Mouse (Mus musculus): ENCODE measurements around the gene Cacna1c. TPM values are rescaled to one million over a fixed set of nuclear protein-coding genes. Genes with fewer than 3 reads are reported as not detected.

Gene Cacna1c
- polyA plus RNA-seq, 1 experiment: 3.0 TPM

- DNase-seq (ENCODE audit: low read depth): no peak
Observed at GRCm38 (mm10) chr6:118749285-118749684, 446.9 kb downstream of the Cacna1c start.

DNA sequence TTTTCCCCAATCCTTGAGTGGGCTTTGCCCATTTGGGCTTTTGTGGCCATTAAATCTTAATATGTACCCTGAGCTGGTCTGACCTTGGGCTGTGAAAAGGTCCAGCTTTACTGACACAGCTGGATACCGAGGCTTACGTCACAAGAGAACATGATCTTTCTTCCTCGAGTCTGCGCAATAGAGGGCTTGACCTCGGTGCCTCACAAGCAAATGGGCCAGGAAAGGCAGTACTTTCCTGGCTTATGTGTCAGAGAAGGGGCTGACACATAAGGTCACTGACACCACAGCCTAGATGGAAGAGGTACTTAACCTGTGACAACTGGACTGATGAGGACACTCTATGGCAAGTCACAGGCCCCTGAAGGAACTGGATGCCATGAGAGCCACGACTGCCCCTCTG lies 453.5 kb downstream of the Cacna1c start:
- DNase-seq (ENCODE audit: low read depth): no peak

DNA sequence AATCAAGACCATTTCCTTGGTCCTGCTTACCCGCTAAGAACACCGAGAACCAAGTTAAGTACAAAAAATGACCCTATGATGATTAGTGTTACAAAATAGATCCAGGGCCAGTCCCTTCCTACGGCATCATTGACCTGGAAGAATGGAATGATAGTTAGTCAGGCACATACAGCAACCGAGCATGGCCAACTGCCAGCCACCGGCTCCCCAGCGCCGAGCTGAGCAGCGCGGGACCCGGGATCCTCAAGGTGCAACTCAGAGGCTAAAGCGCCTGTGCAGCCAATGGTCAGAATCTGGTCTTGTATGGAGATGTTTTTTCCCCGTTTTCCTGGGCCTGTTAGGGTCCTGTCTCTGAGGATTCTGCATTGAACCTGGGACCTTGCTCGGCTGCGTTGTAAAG lies 454.4 kb downstream of the Cacna1c start:
- no peak for DNase-seq (ENCODE audit: low read depth)

DNA sequence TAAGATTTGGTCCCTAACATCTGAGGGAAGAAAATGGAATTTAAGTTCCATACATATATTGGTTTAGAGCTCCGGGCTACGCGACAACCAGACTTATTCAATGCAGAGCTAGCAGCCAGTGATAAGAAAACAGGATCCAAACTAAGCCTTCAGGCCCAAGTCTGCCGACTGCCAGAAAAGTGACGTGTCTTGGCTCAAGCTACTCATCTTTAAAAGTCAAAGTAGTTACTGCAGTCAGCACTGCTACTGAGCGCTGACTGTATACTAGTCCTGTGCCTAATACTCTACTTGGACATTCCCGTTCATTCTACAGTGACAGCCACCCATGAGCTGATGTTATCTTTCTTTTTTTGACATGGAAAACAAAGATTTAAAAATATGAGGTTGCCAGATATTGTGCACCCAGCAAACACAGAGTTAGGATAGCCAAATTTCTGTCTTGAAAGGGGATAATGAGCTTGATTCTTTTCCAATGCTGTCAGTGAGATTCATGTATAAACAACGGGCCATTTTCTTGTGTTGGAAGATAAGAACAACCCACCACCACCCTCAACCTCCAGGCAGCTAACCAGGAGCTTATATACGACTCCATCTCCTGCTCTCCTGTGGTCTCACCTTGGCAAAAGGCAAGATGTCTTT lies 456.1 kb downstream of the Cacna1c start:
- DNase-seq (ENCODE audit: low read depth): no peak

- DNase-seq (ENCODE audit: low read depth): no peak
Observed at GRCm38 (mm10) chr6:118739344-118739743, 456.9 kb downstream of the Cacna1c start.

- no peak for DNase-seq (ENCODE audit: low read depth)
Observed at GRCm38 (mm10) chr6:118738656-118739055, 457.6 kb downstream of the Cacna1c start.

- DNase-seq (ENCODE audit: low read depth): no peak
Observed at GRCm38 (mm10) chr6:118737078-118737477, 459.1 kb downstream of the Cacna1c start.

GRCm38 (mm10) chr6:118736491-118736890 lies 459.7 kb downstream of the Cacna1c start:
- DNase-seq (ENCODE audit: low read depth): no peak

GRCm38 (mm10) chr6:118735145-118735544 lies 461.1 kb downstream of the Cacna1c start:
- no peak for DNase-seq (ENCODE audit: low read depth)

- DNase-seq (ENCODE audit: low read depth): no peak
Observed at GRCm38 (mm10) chr6:118731937-118732336, 464.3 kb downstream of the Cacna1c start.

GRCm38 (mm10) chr6:118724908-118725307 lies 471.3 kb downstream of the Cacna1c start:
- DNase-seq (ENCODE audit: low read depth): no peak

GRCm38 (mm10) chr6:118724388-118724787 lies 471.8 kb downstream of the Cacna1c start:
- no peak for DNase-seq (ENCODE audit: low read depth)

- no peak for DNase-seq (ENCODE audit: low read depth)
Observed at GRCm38 (mm10) chr6:118722336-118722735, 473.9 kb downstream of the Cacna1c start.

DNA sequence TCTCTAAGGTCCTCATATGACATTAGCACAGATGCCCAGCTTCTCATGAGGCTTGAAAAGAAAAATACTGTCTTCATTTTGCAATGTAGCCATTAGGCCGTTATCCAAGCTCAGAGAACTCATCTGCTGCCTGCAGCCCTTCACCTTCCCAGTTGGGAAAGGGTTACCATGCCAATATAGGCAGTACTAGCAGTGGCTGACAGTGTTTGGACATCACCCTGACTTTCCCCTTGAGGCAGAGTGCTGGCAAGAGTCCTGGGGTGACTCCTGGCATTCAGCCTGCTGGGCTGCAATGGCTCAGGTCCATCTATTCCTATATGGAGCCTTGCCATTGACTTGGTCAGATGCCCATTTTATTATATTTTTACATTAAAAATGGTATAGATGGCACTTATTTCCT lies 476.7 kb downstream of the Cacna1c start:
- DNase-seq (ENCODE audit: low read depth): no peak

GRCm38 (mm10) chr6:118713286-118713685 lies 482.9 kb downstream of the Cacna1c start:
- no peak for DNase-seq (ENCODE audit: low read depth)

DNA sequence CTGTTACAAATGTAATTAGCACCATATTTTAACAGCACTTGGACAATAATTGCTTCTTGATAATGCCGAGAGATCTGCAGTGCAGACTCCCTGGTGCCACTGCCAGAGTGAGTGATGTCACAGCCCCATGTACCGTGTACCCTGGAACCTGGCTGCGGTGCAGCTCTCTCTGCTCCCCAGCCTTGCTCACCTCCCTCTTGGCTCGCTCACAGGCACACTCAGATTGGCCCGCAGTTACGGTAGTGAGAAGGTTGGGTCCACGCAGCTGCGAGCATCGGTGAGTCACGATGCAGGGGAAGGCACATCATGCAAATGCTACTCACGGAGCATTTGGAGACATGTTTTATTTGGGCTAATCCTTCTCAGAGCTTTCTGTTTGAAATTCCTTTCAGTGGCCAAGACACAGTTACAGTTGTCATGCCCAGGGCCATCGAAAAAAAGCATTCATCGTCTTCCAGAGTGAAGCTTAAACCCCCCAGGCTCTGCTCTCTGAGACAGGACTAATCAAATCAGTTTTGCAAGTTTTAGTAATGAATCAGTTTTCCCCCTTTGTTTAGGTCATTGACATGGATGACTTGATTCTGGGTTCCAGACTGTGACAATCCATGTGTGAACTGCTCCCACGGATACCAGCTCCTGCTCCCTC lies 484.4 kb downstream of the Cacna1c start:
- DNase-seq (ENCODE audit: low read depth): no peak

GRCm38 (mm10) chr6:118707066-118707465 lies 489.2 kb downstream of the Cacna1c start:
- no peak for DNase-seq (ENCODE audit: low read depth)

DNA sequence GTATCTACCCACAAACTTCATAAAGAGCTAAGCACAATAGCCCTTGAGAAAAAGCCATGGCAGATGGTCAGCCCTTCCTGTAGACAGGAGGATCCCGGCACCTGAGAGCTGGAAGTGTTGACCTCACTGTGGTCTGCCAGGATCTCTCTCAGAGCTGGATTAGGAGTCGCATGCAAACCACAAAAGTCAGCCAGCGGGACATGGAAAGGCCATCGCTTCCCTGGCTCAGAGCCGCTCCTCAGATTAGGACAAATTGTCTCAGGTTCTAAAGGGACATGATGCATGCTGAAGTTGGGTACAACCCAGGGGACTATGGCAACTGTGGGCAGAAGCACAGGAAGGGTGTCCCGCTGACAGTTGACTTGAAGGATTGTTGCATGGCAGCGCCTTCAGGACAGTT lies 490.4 kb downstream of the Cacna1c start:
- no peak for DNase-seq (ENCODE audit: low read depth)

- DNase-seq (ENCODE audit: low read depth): no peak
Observed at GRCm38 (mm10) chr6:118694626-118695025, 501.6 kb downstream of the Cacna1c start.

DNA sequence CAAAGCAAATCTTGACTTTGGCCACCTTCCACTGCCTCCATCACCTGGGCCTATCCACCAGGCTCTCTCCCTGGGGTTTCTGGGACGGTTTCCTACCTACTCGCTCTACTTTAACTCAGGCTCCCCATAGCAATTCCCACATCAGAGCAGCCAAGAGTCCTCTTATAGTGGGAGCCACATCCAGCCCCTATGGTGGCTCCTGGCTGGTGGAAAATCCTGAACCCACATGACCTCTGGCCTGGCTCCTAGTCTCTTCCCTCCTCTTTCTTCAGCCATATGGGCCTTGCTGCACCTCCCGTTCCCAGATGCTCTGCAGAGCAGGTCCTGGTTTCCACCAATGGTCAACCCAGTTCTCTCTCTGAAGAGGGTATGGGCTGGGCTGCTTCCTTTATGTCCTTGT lies 506.8 kb downstream of the Cacna1c start:
- DNase-seq (ENCODE audit: low read depth): no peak

DNA sequence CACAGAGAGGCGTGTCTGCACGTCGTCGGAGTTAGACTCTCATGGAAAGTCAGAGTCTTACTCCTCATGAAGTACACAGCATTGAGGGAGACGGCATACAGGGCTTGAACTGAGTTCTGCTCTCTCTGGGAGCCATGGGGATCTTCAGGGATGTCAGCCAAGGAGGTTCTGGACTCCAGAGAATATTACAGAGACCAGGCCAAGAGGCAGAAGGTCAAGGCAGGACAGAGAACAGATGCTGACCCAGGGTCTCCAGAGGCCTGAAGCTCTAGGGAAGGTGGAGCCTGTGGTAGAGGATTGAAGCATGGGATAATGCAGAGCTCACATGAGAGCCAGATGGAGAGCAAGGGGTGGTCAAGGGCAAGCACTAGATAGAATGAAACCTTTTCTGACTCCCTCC lies 507.4 kb downstream of the Cacna1c start:
- no peak for DNase-seq (ENCODE audit: low read depth)

- no peak for DNase-seq (ENCODE audit: low read depth)
Observed at GRCm38 (mm10) chr6:118680814-118681213, 515.4 kb downstream of the Cacna1c start.

GRCm38 (mm10) chr6:118678031-118678430 lies 518.2 kb downstream of the Cacna1c start:
- DNase-seq (ENCODE audit: low read depth): no peak

- no peak for DNase-seq (ENCODE audit: low read depth)
Observed at GRCm38 (mm10) chr6:118677306-118677705, 518.9 kb downstream of the Cacna1c start.

All from gonadal fat pad, adult 2 months (tissue).